Mouse (Mus musculus) left cerebral cortex, postnatal 10 days (tissue): ENCODE results near the gene 1700001C19Rik. TPM values are rescaled to one million over a fixed set of nuclear protein-coding genes. Genes with fewer than 3 reads are reported as not detected.

Source experiments
- DNase-seq, 2 experiments: peaks; one replicate each; pipeline ENCODE4 v3.0.0; 2021 to 2022; ENCODE audit warnings: low spot score in 2 of 2, mixed read lengths in 1 of 2; ENCODE audit errors: extremely low spot score in 1 of 2
- intact Hi-C: fragments of 180-260 bp; cut with DNase I; formaldehyde crosslinking; loops from one replicate; pipeline ENCODE4 v1.15.1; 2025
- total RNA-seq, 2 experiments: library from RNA; stranded (reverse); gene quantifications; 2 replicates each; pipeline ENCODE4 v1.2.3; 2021

The 1700001C19Rik gene
- total RNA-seq, 2 experiments from 2014 or later: not detected

- intact Hi-C loops: no loop called here
- no peak for DNase-seq
Measured at GRCm38 (mm10) chr17:47464248-47464965, 27.2 kb upstream of the 1700001C19Rik start.

GRCm38 (mm10) chr17:47462728-47463388 is 25.7 kb upstream of the 1700001C19Rik start:
- no peak for DNase-seq
- intact Hi-C loops: no loop called here

GRCm38 (mm10) chr17:47462209-47462608 is 25.0 kb upstream of the 1700001C19Rik start:
- intact Hi-C loops: no loop called here
- DNase-seq: no peak

- no peak for DNase-seq
- intact Hi-C loops: no loop called here
Measured at GRCm38 (mm10) chr17:47461688-47462087, 24.5 kb upstream of the 1700001C19Rik start.

GRCm38 (mm10) chr17:47459341-47459919 is 22.3 kb upstream of the 1700001C19Rik start:
- DNase-seq: no peak
- intact Hi-C loops: no loop called here

- intact Hi-C loops: no loop called here
- DNase-seq: no peak
Measured at GRCm38 (mm10) chr17:47458936-47459335, 21.8 kb upstream of the 1700001C19Rik start.

- intact Hi-C loops: no loop called here
- no peak for DNase-seq
Measured at GRCm38 (mm10) chr17:47458310-47458709, 21.1 kb upstream of the 1700001C19Rik start.

- DNase-seq: peak in 1 of 2 experiments; percentile 51
- intact Hi-C loops: no loop called here
Measured at GRCm38 (mm10) chr17:47454675-47455074, 17.5 kb upstream of the 1700001C19Rik start.

GRCm38 (mm10) chr17:47452886-47453285 is 15.7 kb upstream of the 1700001C19Rik start:
- DNase-seq: no peak
- intact Hi-C loops: no loop called here

GRCm38 (mm10) chr17:47450880-47451565 is 13.8 kb upstream of the 1700001C19Rik start:
- no peak for DNase-seq
- intact Hi-C loops: no loop called here

- intact Hi-C loops: no loop called here
Measured at GRCm38 (mm10) chr17:47450239-47450638, 13.1 kb upstream of the 1700001C19Rik start.

GRCm38 (mm10) chr17:47449432-47449831 is 12.3 kb upstream of the 1700001C19Rik start:
- no peak for DNase-seq
- intact Hi-C loops: no loop called here

More at GRCm38 (mm10) chr17:47450239-47450638, 13.1 kb upstream of the 1700001C19Rik start:
- no peak for DNase-seq

GRCm38 (mm10) chr17:47448523-47449372 is 11.6 kb upstream of the 1700001C19Rik start:
- intact Hi-C loops: no loop called here
- DNase-seq: no peak

- DNase-seq: no peak
- intact Hi-C loops: no loop called here
Measured at GRCm38 (mm10) chr17:47446561-47446960, 9.4 kb upstream of the 1700001C19Rik start.

- intact Hi-C loops: no loop called here
- no peak for DNase-seq
Measured at GRCm38 (mm10) chr17:47446025-47446424, 8.8 kb upstream of the 1700001C19Rik start.

- intact Hi-C loops: no loop called here
- no peak for DNase-seq
Measured at GRCm38 (mm10) chr17:47445518-47445917, 8.3 kb upstream of the 1700001C19Rik start.

GRCm38 (mm10) chr17:47444113-47444512 is 6.9 kb upstream of the 1700001C19Rik start:
- no peak for DNase-seq
- intact Hi-C loops: no loop called here

- intact Hi-C loops: no loop called here
- DNase-seq: no peak
Measured at GRCm38 (mm10) chr17:47442271-47442670, 5.1 kb upstream of the 1700001C19Rik start.
